Mouse (Mus musculus) kidney, adult 9 months (tissue): Measurements from ENCODE around the gene Dhx57.
A peak's percentile ranks its signal among the peaks of the same experiment; 100 is the strongest.
"Not testable (repeated sequence)": the region's sequence is repeated elsewhere in the genome, so short reads cannot be mapped to it uniquely, and the experiment has no call there.

Source experiments
- DNase-seq: peaks from one replicate; pipeline ENCODE4 v3.0.0; 2022

Gene Dhx57

DNA sequence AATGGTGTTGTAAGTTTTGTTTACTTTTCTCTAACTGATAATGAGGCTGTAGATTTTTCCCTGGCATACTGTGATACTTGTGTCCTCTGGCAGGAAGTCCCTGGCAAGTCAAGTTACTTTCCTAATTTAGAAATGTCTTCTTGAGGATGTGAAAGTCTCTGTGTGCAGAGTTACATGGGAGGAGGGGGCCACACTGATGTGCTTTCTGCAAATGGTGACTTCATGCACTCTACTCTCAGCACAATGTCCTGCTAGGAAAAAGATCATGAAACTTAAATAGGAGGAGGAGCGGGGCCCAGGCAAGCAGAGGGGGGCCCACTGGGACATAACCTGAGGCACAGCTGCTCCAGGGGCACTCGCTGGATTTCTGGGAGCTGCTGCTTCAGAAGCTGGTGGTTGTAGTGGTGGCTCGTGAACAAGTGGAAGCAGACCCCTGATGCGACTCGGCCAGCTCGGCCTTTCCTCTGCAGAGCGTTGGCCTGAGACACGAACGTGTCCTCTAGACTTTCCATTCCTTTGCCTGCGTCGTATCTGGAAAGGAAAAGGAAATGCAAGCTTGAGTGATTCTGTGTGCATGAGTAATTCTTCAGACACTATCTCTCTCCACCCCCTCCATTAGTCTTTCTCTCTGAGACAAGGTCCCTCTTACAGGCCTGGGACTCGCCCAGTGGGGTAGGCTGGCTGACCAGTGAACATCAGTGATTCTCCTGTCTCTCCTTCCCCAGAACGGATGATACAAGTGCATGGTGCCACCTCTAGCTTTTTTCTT is 37.3 kb downstream of the Dhx57 start:
- DNase-seq = no peak

DNA sequence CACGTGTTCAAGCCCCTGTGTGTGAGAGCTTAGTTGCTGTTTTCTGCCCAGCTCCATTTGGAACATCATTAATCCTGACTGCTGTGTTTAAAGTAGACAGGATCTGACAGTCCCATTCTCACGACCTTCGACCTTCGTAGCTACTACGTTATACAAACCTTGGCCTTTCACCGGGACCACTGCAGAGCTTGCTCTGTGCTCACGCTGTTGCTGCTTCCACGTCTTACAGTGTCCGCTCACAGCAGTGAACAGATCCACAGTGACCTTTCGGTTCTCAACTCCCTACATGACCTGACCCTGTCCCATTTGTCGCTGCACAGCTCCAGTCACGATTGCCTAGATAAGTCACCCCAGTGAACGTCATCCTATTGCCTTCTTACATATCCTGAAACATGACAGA is 47.2 kb downstream of the Dhx57 start:
- no peak for DNase-seq

DNA sequence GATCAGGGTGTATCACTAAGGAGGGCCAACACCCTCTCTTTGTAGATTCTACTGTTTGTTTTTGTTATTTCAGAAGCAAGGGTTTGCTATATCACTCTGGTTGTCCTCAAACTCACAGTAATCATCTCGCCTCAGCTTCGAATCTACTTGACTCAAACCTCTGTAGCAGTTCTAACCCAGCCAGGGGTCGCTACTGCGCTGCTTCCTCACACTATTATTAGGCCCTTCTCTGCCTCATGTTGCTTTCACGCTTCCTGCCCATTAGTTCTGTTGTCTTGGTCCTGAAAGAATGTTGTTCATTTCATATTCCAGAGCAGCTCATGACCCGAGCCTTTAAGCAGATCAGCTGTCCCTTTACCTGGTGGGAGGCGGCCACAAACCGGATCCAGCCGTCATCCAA is 48.7 kb downstream of the Dhx57 start:
- no peak for DNase-seq

DNA sequence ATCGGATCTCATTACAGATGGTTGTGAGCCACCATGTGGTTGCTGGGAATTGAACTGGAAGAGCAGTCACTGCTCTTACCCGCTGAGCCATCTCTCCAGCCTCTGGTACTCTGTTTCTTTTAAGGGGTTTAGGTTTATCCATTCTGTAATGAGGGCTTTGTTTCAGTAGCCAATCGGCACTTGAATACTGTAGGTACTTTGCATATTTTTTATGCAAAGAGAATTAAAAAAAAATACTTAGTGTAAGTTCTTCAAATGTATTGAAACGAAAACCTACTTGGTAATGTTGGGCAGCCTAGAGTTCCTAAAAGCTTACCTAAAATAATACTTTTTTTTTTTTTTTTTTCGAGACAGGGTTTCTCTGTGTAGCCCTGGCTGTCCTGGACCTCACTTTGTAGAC is 52.8 kb downstream of the Dhx57 start:
- no peak for DNase-seq

DNA sequence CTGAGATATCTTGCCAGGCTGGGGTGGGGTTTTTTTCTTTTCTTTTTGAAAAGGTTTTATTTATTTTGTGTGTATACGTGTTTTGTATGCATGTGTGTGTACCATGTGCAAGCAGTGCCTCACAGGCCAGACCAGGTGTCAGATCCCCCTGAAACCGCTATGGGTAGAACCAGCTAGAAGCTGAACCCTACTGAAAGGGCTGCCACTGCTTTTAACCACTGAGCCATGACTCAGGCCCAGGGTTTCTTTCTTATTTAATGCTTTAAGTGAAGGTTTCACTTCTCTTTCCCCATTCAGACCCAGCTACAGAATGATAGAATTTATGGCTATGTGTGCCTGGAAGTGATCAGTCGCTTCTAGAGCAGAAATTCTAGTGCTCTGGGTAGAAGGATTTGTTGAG is 53.5 kb downstream of the Dhx57 start:
- no peak for DNase-seq

DNA sequence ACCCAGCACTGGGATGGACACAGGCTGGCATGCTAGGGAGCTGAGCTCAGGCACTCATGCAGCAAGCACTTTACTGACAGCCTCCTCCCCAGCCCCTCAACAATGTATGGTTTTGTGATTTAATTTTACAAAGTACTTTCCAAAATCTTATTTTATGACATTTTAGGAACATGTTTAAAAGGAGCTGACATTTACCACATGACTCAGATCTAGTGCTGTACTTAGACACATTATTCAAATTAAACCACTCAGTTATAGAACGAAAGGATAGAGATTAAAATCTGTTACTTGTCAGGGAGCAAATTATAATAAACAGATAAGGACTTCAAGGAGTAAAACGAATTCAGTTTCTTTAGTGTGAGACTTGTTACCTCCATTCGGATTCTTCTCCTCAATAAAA is 54.8 kb downstream of the Dhx57 start:
- no peak for DNase-seq

DNA sequence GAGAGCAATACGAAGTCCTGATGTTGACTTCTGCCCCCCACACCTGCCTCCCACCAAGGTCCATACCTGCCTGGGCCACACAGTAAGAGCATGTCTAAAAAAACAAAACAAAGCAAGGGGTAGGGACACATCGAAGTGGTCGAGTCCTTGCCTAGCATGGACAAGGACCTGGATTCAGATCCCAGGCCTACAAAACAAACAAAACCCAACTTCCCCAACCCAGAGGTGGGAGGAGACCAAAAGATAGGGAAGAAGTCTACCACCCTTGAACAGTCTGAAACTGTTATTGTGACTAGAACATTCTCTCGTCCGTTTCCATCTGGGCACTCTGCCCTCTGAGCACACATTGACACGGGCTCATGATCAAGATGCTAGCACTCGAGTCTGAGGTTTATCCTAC is 55.9 kb downstream of the Dhx57 start:
- DNase-seq = no peak

DNA sequence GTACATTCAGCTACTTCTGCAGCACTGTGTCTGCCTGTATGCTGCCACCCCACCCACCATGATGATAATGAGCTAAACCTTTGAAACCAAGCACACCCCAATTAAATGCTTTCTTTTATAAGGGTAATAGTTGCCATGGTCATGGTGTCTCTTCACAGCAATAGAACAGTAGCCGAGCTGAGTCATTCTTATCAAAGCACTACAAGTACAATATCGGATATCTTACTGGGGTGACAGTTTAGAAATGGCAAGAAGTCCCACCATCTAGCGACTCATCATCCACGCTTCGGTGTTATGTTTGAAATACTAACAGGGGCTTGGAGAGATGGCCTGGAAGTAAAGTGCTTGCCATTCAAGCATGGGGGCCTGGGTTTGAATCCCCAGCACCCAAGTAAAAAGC is 56.4 kb downstream of the Dhx57 start:
- DNase-seq = no peak

DNA sequence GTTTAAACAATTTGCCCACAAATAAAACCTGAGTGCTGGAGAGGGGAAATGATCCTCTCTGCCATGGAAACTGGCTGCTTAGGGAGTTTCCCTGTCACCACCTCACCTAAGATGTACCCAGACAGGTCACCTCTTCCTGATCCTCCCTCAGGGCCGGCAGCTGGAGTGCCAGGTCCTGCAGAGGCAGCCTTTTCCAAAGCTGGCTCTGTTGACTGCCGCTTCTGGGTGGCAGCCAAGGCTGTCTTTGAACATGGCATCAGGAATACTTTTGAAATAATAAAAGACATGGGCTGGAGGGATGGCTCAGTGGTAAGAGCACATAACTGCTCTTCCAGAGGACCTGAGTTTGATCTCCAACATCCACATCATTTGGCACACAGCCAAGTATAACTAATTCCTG is 60.9 kb downstream of the Dhx57 start:
- no peak for DNase-seq

DNA sequence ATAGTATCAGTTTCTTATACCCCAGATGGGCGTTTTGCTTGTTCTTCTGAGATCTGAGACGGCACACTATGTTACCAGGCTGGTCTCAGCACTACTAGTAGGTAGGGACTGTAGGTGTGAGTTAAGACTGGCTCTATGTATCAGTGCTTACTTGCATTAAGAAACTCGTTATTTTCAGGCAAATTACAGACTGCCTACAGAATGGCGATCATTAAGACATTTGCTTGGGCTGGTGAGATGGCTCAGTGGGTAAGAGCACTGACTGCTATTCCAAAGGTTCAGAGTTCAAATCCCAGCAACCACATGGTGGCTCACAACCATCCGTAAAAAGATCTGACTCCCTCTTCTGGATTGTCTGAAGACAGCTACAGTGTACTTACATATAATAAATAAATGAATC is 65.1 kb downstream of the Dhx57 start:
- not testable (repeated sequence) for DNase-seq

DNA sequence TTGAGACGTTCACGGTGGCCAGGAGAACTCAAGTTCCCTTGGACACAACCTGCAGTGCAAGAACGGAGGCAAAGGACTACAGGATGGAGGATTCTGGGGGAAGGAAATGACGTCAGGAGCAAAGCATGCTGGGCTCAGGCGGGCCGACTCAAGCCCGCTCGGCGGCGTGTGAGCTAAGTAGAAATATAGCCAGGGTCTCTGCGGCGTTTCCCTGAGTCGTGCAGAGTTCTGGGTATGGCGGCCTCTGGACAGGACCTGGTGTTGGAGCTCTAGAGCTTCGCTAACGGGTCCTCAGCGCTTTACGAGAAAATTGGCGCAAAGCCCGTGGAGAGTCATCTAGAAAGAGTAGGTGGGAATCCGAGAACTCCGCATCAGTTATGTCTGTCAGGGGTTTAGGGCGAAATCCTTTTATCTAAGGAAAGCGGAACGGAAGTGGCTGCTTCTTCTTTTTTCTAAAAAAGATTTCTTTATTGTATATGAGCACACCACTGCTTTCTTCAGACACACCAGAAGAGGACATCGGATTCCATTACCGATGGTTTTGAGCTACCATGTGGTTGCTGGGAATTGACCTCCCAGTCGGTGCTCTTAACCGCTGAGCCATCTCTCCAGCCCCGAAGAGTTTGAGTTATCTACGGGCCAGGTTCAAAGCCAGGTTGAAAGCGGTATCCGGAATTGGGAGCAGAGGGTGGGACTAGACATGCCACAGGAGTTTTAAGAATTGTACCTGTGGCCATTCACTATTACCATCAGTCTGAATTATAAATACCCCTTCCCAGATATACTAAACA is 65.8 kb downstream of the Dhx57 start, which contains the start of gene Gemin6:
Gemin6 (plus strand) TSS at position 116 of the 791 bp plus-strand sequence.
- DNase-seq = peak; percentile 91

DNA sequence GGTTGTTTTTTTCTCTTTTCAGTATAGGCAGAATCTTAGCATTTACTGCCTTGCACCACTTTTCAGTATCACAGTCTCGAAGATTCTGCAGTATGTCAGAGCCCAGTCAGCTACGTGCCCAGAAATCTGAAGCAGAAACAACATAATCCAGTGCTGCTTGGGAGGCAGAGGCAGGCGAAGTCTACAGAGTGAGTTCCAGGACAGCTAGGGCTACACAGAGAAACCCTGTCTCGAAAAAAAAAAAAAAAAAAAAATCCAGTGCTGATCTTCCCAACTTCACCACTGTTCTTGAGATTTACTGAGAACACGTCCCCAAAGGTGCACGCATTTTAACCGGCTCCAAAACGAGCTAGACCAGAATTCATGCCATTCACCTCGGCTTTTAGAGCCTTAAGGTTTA is 66.4 kb downstream of the Dhx57 start:
- peak; percentile 7 for DNase-seq

DNA sequence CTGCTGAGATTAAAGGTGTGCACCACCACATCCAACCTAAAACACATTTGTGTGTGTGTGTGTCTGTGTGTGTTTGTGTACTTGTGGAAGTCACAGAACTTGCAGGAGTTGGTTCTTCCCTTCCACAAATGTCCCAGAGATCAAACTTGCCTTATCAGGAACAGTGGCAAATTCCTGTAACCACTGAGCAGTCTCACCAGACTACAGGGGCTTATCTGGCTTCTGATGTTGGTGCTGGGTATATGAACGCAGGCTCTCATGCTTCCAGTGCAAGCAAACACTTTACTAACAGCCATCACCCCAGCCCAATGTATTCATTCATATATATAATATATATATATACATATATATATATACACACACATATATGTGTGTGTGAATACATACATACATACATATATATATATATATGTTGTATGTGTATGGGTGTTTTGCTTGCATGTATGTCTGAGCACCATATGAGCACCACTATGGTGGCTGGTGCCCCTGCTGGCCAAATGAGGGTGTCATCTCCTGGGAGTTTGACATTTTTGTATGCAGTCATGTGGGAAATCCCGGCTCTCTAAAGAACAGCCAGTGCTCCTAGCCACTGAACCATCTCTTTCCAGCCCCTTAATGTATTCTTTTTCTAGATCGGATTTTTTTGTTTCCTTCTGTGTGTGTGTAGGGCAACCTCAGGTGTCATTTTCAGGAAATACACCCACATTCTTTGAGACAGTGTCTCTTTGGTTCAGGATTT is 68.2 kb downstream of the Dhx57 start:
- peak; percentile 33 for DNase-seq

DNA sequence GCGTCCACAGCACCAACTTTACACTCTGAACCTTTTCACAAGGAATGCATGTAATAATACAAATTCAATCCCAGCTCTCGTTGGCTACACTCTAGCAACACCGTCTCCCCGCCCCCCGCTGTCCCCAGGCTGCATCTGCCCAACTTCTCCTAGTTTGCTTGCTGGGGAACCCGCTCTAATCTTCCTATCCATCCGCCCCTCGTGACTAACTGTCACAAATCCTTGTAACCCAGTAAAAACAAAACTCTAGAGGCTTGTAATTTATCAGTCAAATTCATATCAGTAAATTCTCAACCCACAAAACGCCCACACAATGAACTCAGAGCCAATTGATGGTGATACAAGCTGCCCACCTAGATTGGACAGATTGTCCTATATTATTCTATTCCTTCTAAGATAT is 69.1 kb downstream of the Dhx57 start:
- DNase-seq = no peak

DNA sequence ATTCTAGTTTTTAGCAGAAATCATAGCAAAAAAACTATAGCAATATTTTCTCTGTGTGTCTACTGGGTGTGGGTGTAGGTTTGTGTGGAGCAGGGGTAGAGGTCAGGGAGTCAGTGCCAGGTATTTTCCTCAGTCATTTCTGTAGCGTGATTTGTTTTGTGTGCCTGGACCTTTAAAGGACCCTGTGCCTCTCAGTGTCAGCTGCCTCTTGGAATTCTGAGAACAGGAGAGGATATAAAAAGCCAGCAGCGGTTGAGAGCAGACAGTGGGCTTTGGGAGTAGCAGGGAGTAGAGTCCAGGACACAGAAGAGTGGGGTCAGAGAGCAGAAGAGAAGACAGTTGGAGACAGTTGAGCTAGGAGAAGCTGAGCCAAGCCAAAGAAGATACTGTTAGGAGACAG is 70.1 kb downstream of the Dhx57 start:
- DNase-seq = no peak

DNA sequence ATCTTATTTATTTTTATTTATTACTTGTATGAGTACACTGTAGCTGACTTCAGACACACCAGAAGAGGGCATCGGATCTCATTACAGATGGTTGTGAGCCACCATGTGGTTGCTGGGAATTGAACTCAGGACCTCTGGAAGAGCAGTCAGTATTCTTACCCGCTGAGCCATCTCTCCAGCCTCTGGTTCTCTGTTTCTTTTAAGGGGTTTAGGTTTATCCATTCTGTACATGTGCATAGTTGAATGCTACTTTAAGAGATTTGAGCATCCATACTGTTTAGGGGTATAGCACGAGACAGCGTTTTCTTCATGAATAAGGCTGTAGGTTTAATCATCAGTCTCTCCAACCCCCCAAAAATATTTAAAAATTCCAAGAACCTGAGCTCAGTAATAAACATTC is 76.3 kb downstream of the Dhx57 start:
- DNase-seq = not testable (repeated sequence)

DNA sequence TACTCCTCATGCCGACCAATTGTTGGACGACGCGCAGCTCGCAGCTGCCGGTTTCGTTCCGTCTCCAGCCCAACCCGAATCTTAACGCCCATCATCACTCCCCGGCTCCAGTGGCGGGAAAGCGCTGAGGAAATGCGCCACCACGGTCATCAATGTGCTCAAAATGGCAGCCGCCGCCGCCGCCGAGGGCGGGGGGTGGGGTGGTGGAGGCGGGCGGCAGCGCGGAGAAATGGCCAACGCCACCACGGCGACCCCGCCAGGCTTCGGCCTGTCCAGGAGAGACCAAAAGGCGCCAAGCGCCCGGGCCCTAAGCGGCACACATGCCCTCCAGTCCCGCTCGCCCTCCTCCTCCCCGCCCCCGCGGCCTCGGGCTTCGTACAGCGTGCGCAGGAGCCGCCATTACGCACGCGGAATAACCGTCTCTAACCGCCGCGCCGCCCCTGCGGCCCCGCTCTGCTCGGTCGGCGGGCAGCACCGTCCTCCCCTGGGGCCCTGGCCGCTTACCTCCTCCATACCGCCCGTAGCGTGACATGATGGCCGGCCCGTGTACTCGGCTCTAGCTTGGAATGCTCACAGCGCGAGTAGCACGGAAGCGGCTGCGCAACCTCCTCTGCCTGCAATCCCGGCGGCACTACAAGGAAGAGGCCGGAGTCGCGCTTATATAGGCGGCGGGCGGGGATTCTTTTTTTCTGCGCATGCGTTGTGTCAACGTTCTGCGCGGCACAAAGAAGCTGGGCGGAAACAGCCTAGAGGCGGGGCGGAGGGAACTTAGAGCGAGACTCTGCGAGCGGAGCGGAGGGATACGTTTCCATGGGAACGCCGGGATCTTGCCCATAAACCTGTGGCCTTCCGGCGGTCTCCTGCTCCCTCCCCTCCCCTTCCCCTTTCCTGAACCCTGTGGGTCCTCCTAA is 83.3 kb downstream of the Dhx57 start, which contains the start of the genes Srsf7 and Ttc39d:
Srsf7 (minus strand) TSS at position 637 of the 911 bp plus-strand sequence.
Ttc39d (plus strand) TSS at position 790 of the 911 bp plus-strand sequence.
- DNase-seq = peak; percentile 98

DNA sequence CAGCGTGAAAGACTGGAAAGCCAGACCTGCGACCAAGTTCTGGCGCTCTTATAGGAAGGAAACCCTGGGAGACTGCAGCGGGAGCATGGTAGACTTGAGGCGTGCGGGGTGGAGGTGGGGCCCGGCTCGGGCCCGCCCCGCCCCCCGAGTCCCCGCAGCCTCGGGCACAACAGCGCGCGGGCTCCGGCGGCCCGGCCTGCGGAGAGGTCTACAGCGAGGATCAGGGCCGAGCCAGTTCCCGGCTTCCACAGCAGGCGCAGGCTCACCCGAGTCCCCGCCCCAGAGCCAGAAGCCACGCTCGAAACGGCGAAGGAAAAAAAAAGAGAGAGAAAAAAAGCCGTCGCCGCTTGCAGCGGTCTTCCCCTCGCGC is 84.0 kb downstream of the Dhx57 start:
- no peak for DNase-seq

DNA sequence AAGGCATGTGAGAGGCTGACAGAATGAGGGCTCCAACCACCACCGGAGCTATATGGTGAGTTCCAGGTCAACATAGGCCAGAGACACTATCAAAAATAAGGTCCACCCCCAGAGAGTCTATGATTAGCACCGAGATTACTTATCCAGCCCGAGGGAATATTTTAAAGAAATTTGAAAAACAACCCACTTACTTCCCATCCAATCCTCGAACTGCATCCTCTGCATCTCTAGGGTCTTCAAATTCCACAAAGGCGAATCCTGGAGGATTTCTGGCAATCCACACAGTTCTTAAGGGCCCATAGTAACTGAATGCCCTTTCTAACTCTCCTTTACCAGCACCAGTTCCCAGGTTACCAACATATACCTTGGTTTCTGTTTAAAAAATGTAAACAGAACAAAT is 84.6 kb downstream of the Dhx57 start:
- DNase-seq = no peak

DNA sequence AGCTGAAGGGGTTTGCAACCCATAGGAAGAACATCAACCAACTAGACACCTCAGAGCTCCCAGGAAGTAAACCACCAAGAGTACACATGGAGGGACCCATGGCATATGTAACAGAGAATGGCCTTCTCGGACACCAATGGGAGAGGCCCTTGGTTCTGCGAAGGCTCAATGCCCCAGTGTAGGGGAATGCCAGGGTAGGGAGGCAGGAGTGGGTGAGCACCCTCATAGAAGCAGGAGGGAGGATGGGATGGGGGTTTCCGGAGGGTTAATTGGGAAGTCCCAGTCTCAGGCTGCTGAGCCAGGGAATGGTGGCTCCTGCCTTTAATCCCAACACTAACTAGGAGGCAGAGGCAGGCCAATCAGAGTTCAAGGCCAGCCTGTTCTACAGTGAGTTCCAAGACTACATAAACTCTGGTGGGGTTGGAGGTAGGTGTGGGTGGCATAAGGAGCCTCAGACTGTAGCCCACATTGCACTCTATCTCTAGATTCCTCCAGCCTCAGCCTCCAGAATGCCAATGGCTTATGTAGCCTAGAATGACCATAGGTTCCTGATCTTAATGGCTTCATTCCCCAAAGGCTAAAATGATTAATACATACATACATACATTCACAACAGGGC is 91.0 kb downstream of the Dhx57 start:
- no peak for DNase-seq

DNA sequence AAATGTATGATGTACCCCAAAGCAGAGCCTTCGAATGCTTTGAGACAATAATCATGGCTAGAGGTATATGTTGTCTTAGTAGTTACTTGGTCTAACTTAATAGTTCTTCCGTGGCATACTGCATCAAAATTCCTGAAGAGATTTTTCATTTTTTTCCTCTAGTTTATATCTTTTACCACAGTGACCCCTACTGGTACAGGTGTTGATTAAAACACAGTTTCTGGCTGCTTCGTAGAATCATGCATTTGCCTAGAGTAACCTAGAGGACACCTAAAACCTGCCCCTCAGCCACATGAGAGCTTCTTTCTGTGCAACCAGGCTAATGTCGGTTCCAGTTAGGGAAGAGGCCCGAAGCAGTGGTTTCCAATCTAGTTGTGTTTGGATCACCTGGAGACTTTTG is 97.2 kb downstream of the Dhx57 start:
- peak; percentile 54 for DNase-seq
